Mouse (Mus musculus) retina, embryonic 14.5 days (tissue): ENCODE data around the gene 4930524J08Rik.
A peak's percentile ranks its signal among the peaks of the same experiment; 100 is the strongest.

Source experiments
- DNase-seq: peaks from one replicate; pipeline ENCODE4 v3.0.0-alpha.2; 2015; ENCODE audit warnings: low spot score

The 4930524J08Rik gene

GRCm38 (mm10) chr5:100005431-100005830, 26.6 kb downstream of the 4930524J08Rik start:
- DNase-seq = no peak

- DNase-seq = no peak
Observed at GRCm38 (mm10) chr5:100005896-100006295, 27.0 kb downstream of the 4930524J08Rik start.

- no peak for DNase-seq
Observed at GRCm38 (mm10) chr5:100006324-100007039, 27.6 kb downstream of the 4930524J08Rik start.

- peak; percentile 32 for DNase-seq
Observed at GRCm38 (mm10) chr5:100007040-100007375, 28.1 kb downstream of the 4930524J08Rik start.

- DNase-seq = no peak
Observed at GRCm38 (mm10) chr5:100008485-100008884, 29.6 kb downstream of the 4930524J08Rik start.

GRCm38 (mm10) chr5:100012599-100012998, 33.7 kb downstream of the 4930524J08Rik start:
- DNase-seq = no peak

GRCm38 (mm10) chr5:100020089-100020488, 41.2 kb downstream of the 4930524J08Rik start:
- no peak for DNase-seq

- DNase-seq = no peak
Observed at GRCm38 (mm10) chr5:100024403-100024802, 45.5 kb downstream of the 4930524J08Rik start.

- DNase-seq = no peak
Observed at GRCm38 (mm10) chr5:100024868-100025267, 46.0 kb downstream of the 4930524J08Rik start.
